Mouse (Mus musculus): ENCODE measurements around the gene Mfn1. TPM values are rescaled to one million over a fixed set of nuclear protein-coding genes. Genes with fewer than 3 reads are reported as not detected.

The Mfn1 gene
- 4.1 and 6.7 TPM in 2 replicates for polyA plus RNA-seq (2012)

DNA sequence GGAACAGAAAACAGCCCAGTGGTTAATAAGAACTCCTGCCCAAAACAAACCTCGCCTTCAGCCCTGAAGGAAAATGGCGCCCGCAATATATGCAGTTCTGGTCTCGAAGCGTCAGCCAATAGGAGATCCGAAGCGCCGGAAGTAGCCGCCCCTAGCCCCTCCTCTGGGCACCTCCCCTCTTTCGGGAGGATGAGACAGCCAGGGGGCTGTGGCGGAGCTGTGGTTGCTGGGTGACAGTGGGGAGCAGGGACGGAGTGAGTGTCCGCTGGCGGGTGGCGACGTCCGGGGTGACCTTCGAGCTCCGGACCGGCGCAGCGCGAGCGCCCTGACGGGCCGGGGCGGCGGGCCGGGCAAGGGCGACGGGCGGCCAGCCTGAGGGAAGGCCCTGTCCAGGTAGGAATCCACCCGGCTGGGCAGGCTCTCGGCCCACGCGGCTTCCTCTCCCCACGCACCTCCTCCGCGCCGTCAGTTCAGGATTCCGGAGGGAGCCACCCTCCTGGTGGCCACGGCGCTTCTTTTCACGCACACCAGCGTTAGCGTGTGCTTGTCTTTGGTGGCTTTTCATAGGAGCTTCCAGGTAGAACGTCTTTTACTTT is at the start of gene Mfn1:
Gene Mfn1 (plus strand): TSS at position 163 of the 596 bp plus-strand sequence.

DNA sequence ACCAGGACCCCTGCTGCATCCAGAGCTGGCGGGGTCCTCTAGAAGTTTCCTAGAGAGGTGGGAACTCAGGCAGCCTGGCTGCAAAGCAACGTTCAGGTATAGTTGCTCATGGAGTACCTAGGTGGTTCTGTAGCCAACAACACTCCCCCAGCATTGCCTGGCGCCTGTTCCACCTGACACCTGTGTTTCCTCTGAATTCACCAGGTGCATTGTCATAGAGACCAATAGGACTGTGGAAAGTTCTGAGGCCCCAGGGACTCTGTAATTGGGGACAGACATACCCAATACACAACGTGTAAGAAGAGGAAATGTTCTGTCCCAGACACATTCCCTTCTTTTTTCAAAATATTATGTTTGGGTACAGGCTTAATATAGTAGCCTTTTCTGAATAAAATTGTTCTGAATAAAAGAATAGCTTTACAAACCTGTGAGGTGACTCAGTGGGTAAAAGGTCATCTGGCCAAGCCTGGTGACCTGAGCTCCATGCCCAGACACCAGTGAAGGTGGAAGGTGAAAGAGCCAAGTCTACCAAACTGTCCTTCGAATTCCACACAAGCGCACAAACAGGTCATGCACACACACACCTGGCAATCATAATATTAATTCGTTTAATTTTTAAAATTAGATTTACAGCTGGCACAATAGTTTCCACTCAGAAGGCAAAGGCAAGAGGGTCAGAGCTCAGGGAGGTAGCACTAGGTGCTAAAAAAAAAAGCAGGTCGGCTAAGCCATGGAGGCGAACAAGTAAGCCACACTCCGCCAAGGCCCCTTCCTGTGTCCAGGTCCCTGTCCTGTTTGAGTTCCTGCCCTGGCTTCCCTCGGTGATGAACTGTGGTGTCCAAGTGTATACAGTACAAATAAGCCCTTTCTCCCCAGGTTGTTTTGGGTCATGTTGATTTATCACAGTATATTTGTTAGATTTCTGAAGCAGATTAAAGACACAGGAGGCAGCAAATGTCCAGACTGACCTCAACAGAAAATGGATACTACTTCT is 36.9 kb upstream of the Mfn1 start, which contains the start of gene Kcnmb3:
Gene Kcnmb3 (minus strand): TSS at position 135 of the 994 bp plus-strand sequence.

DNA sequence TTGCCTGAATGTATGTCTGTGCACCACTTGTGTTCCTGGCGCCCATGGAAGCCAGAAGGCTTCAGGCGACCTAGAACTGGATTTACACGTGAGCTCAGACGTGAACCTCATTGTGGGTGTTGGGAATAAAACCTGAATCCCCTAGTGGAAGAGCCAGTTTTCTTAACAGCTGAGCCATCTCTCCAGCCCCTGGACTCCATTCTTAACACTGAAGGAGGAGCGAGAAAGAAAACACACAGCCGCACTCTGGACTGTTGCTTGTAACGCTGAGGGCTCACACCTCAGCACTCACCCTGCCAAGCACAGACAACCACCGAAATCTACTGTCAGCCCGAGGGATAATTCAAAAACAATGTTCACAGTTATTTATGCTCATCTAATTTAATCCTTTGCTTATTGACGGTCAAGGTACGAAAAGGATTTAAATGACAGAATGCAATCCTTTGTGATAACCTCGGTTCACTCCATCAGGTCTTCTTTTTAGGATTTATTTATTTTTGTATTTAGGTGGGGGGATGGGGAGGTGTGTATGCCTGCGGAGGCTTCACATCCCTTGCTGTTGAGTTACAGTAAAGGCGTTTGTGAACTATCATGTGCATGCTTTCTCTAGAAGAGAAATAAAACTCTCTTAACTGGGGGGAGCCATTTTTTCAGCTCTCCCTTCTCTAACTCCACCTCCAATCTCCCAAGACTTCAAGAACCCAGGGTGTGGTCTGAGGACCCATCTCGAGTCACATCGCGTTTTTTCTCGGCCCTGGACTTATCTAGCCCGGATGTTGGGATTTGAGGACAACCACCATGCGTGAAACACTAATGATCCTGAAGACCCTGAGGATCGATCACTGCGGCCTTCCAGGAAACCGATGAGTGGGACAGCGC is 19.5 kb upstream of the Mfn1 start, which contains the start of gene Zfp639:
Gene Zfp639 (plus strand): TSS at position 764 of the 879 bp plus-strand sequence.

DNA sequence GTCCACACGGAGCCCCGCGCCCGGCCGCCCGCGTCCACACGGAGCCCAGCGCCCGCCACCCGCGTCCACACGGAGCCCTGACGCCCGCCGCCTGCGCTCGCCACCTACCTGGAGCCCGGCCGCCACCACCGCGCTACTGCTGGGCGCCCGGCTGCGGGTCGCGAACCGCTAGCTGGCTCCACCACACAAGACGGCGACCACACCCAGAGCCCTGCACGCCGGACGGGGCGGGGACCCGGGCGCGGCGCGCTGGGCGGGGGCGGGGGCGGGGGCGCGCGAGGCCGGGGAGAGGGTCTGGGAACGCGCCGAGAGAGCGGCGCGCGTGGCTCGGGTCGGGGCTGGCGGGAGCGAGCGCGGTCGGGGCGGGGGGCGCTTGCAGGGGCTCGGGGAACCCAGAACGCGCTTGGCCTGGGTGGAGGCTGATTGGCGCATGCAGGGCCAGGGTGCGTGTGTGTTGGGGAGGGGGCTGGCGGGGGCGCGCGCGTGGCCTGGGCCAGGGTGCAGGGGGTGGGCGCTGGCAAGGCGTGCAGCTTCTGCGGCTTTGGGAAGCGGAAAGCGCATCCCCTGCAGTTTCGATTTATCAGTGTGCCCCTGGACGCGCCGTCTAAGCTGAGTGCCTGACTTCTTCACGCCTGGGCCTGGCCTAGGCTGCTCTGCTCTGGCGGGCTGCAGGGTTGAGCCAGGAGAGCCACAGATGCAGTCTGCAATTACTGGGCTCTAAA is 87.2 kb downstream of the Mfn1 start, which contains the start of gene Gnb4:
Gene Gnb4 (minus strand): TSS at position 255 of the 722 bp plus-strand sequence.

Other genes starting within 250 kb of the Mfn1 start
- gene Zmat3, start 163.5 kb upstream of the Mfn1 start, polyA plus RNA-seq (2012) = 0.75 and 1.3 TPM in 2 replicates
- gene Pik3ca, start 131.8 kb upstream of the Mfn1 start, polyA plus RNA-seq (2012) = 2.2 and 2.3 TPM in 2 replicates
- not detected in 2 replicates for gene Kcnmb3, start 37.2 kb upstream of the Mfn1 start, polyA plus RNA-seq (2012)
- 4.0 and 5.2 TPM in 2 replicates for gene Zfp639, start 19.2 kb upstream of the Mfn1 start, polyA plus RNA-seq (2012)
- 7.4 and 7.8 TPM in 2 replicates for gene Gnb4, start 87.1 kb downstream of the Mfn1 start, polyA plus RNA-seq (2012)
- 19.6 and 21.4 TPM in 2 replicates for gene Actl6a, start 176.8 kb downstream of the Mfn1 start, polyA plus RNA-seq (2012)
- 48.5 and 55.0 TPM in 2 replicates for gene Ndufb5, start 207.5 kb downstream of the Mfn1 start, polyA plus RNA-seq (2012)
- gene Mrpl47, start 208.1 kb downstream of the Mfn1 start, polyA plus RNA-seq (2012) = 1.3 and 1.9 TPM in 2 replicates

Data from megakaryocyte-erythroid progenitor cell, adult 5 weeks (primary cell).